Mouse (Mus musculus): ENCODE results near the gene Lcn2. TPM values are rescaled to one million over a fixed set of nuclear protein-coding genes. Genes with fewer than 3 reads are reported as not detected.

Lcn2 gene
- polyA plus RNA-seq, 1 experiment from 2014 or later: 0.25 TPM

GRCm38 (mm10) chr2:32354336-32354895, 33.6 kb downstream of the Lcn2 start:
- DNase-seq (ENCODE audit: low spot score): no peak
- no peak overlapping the region for H3K27ac ChIP-seq (ENCODE audit: low read depth, low read length)
- H3K27me3 ChIP-seq (replicated peaks; ENCODE audit: control insufficient read depth, insufficient read depth, low read length): no peaks in the 10 kb centered on the region
- no peaks in the 10 kb centered on the region for H3K36me3 ChIP-seq (ENCODE audit: control insufficient read depth, insufficient read depth, low read length)
- no peak for ATAC-seq
- H3K4me3 ChIP-seq (ENCODE audit: low read depth, low read length): no peak overlapping the region
- no peaks in the 10 kb centered on the region for H3K9me3 ChIP-seq (replicated peaks; ENCODE audit: control insufficient read depth, low read length)
- H3K4me2 ChIP-seq (ENCODE audit: low read length): no peak overlapping the region
- 90% methylated on average over 3 of the region's 3 CpGs for WGBS
- peaks cover 10% of the 10 kb centered on the region; the same call in 1 of the 2 replicates for H3K4me1 ChIP-seq (ENCODE audit: control insufficient read depth, insufficient read depth, low read length)
- H3K9ac ChIP-seq (ENCODE audit: low read length): no peak overlapping the region

GRCm38 (mm10) chr2:32353836-32354235, 34.2 kb downstream of the Lcn2 start:
- 70% methylated on average over 6 of the region's 6 CpGs for WGBS
- no peaks in the 10 kb centered on the region for H3K36me3 ChIP-seq (ENCODE audit: control insufficient read depth, insufficient read depth, low read length)
- no peak overlapping the region for H3K4me3 ChIP-seq (ENCODE audit: low read depth, low read length)
- no peak overlapping the region; the same call in 1 of the 2 replicates for H3K4me2 ChIP-seq (ENCODE audit: low read length)
- H3K9ac ChIP-seq (ENCODE audit: low read length): no peak overlapping the region
- H3K27ac ChIP-seq (ENCODE audit: low read depth, low read length): no peak overlapping the region
- H3K4me1 ChIP-seq (ENCODE audit: control insufficient read depth, insufficient read depth, low read length): peaks cover 10% of the 10 kb centered on the region; the same call in 1 of the 2 replicates
- DNase-seq (ENCODE audit: low spot score): no peak
- no peak for ATAC-seq
- no peaks in the 10 kb centered on the region for H3K9me3 ChIP-seq (replicated peaks; ENCODE audit: control insufficient read depth, low read length)
- H3K27me3 ChIP-seq (replicated peaks; ENCODE audit: control insufficient read depth, insufficient read depth, low read length): no peaks in the 10 kb centered on the region

- ATAC-seq (peak; percentile 74), DNase-seq (ENCODE audit: low spot score) (peak; percentile 93)
- Histone ChIP-seq H3K4me2 (ENCODE audit: low read length) (peak within 1 kb of the TSS; percentile 90), H3K36me3 (ENCODE audit: control insufficient read depth, insufficient read depth, low read length) (no peaks in the 10 kb centered on the region), H3K27ac (ENCODE audit: low read depth, low read length) (peak within 1 kb of the TSS; percentile 79), H3K27me3 (replicated peaks; ENCODE audit: control insufficient read depth, insufficient read depth, low read length) (no peaks in the 10 kb centered on the region), H3K9me3 (replicated peaks; ENCODE audit: control insufficient read depth, low read length) (no peaks in the 10 kb centered on the region), H3K4me1 (ENCODE audit: control insufficient read depth, insufficient read depth, low read length) (peaks cover 10% of the 10 kb centered on the region; the same call in 1 of the 2 replicates), H3K4me3 (ENCODE audit: low read depth, low read length) (peak within 1 kb of the TSS; percentile 60), H3K9ac (ENCODE audit: low read length) (peak within 1 kb of the TSS; percentile 82)
- WGBS: under 1% methylated on average over 61 of the region's 63 CpGs
Observed at GRCm38 (mm10) chr2:32353007-32353542, 35.0 kb downstream of the Lcn2 start, which contains the start of gene Dnm1. TSS of gene Dnm1 (minus strand) at chr2:32353338.

GRCm38 (mm10) chr2:32352151-32353006, 35.7 kb downstream of the Lcn2 start, which contains the start of gene Ciz1:
TSS of gene Ciz1 (plus strand) at chr2:32352327.
- H3K4me3 ChIP-seq (ENCODE audit: low read depth, low read length): peak within 1 kb of the TSS; percentile 60
- no peaks in the 10 kb centered on the region for H3K36me3 ChIP-seq (ENCODE audit: control insufficient read depth, insufficient read depth, low read length)
- peak within 1 kb of the TSS; percentile 82 for H3K9ac ChIP-seq (ENCODE audit: low read length)
- DNase-seq (ENCODE audit: low spot score): peak; percentile 81
- ATAC-seq: peak; percentile 65
- under 1% methylated on average over 35 of the region's 52 CpGs for WGBS
- peaks cover 10% of the 10 kb centered on the region; the same call in 1 of the 2 replicates for H3K4me1 ChIP-seq (ENCODE audit: control insufficient read depth, insufficient read depth, low read length)
- no peaks in the 10 kb centered on the region for H3K9me3 ChIP-seq (replicated peaks; ENCODE audit: control insufficient read depth, low read length)
- peak within 1 kb of the TSS; percentile 90 for H3K4me2 ChIP-seq (ENCODE audit: low read length)
- H3K27ac ChIP-seq (ENCODE audit: low read depth, low read length): peak within 1 kb of the TSS; percentile 79
- H3K27me3 ChIP-seq (replicated peaks; ENCODE audit: control insufficient read depth, insufficient read depth, low read length): no peaks in the 10 kb centered on the region

- no peaks in the 10 kb centered on the region for H3K36me3 ChIP-seq (ENCODE audit: control insufficient read depth, insufficient read depth, low read length)
- DNase-seq (ENCODE audit: low spot score) (no peak), ATAC-seq (no peak)
- peak overlapping the region; percentile 82 for H3K9ac ChIP-seq (ENCODE audit: low read length)
- WGBS: 47% methylated on average over 9 of the region's 9 CpGs
- H3K4me1 ChIP-seq (ENCODE audit: control insufficient read depth, insufficient read depth, low read length): peaks cover 10% of the 10 kb centered on the region; the same call in 1 of the 2 replicates
- H3K9me3 ChIP-seq (replicated peaks; ENCODE audit: control insufficient read depth, low read length): no peaks in the 10 kb centered on the region
- H3K4me3 ChIP-seq (ENCODE audit: low read depth, low read length): peak overlapping the region; percentile 60
- peak overlapping the region; percentile 79; the same call in 1 of the 2 replicates for H3K27ac ChIP-seq (ENCODE audit: low read depth, low read length)
- peak overlapping the region; percentile 90 for H3K4me2 ChIP-seq (ENCODE audit: low read length)
- H3K27me3 ChIP-seq (replicated peaks; ENCODE audit: control insufficient read depth, insufficient read depth, low read length): no peaks in the 10 kb centered on the region
Observed at GRCm38 (mm10) chr2:32351471-32351961, 36.5 kb downstream of the Lcn2 start.

GRCm38 (mm10) chr2:32350471-32351051, 37.5 kb downstream of the Lcn2 start:
- WGBS: 53% methylated on average over 13 of the region's 13 CpGs
- H3K27me3 ChIP-seq (replicated peaks; ENCODE audit: control insufficient read depth, insufficient read depth, low read length): no peaks in the 10 kb centered on the region
- H3K4me1 ChIP-seq (ENCODE audit: control insufficient read depth, insufficient read depth, low read length): peaks cover 10% of the 10 kb centered on the region; the same call in 1 of the 2 replicates
- no peak for DNase-seq (ENCODE audit: low spot score)
- H3K9me3 ChIP-seq (replicated peaks; ENCODE audit: control insufficient read depth, low read length): no peaks in the 10 kb centered on the region
- no peak overlapping the region for H3K4me2 ChIP-seq (ENCODE audit: low read length)
- H3K9ac ChIP-seq (ENCODE audit: low read length): no peak overlapping the region; the same call in 1 of the 2 replicates
- no peak for ATAC-seq
- no peak overlapping the region for H3K4me3 ChIP-seq (ENCODE audit: low read depth, low read length)
- no peak overlapping the region for H3K27ac ChIP-seq (ENCODE audit: low read depth, low read length)
- no peaks in the 10 kb centered on the region for H3K36me3 ChIP-seq (ENCODE audit: control insufficient read depth, insufficient read depth, low read length)

GRCm38 (mm10) chr2:32349625-32350255, 38.3 kb downstream of the Lcn2 start:
- ATAC-seq (no peak), DNase-seq (ENCODE audit: low spot score) (no peak)
- Histone ChIP-seq H3K4me2 (ENCODE audit: low read length) (no peak overlapping the region), H3K4me1 (ENCODE audit: control insufficient read depth, insufficient read depth, low read length) (peaks cover 10% of the 10 kb centered on the region; the same call in 1 of the 2 replicates), H3K27me3 (replicated peaks; ENCODE audit: control insufficient read depth, insufficient read depth, low read length) (no peaks in the 10 kb centered on the region), H3K9ac (ENCODE audit: low read length) (no peak overlapping the region), H3K36me3 (ENCODE audit: control insufficient read depth, insufficient read depth, low read length) (no peaks in the 10 kb centered on the region), H3K27ac (ENCODE audit: low read depth, low read length) (no peak overlapping the region), H3K4me3 (ENCODE audit: low read depth, low read length) (no peak overlapping the region), H3K9me3 (replicated peaks; ENCODE audit: control insufficient read depth, low read length) (no peaks in the 10 kb centered on the region)
- WGBS: 69% methylated on average over 8 of the region's 8 CpGs

GRCm38 (mm10) chr2:32348311-32348710, 39.7 kb downstream of the Lcn2 start:
- H3K4me2 ChIP-seq (ENCODE audit: low read length): no peak overlapping the region
- DNase-seq (ENCODE audit: low spot score): no peak
- ATAC-seq: no peak
- no peaks in the 10 kb centered on the region for H3K27me3 ChIP-seq (replicated peaks; ENCODE audit: control insufficient read depth, insufficient read depth, low read length)
- no peak overlapping the region for H3K9ac ChIP-seq (ENCODE audit: low read length)
- H3K4me1 ChIP-seq (ENCODE audit: control insufficient read depth, insufficient read depth, low read length): peaks cover 9% of the 10 kb centered on the region; the same call in 1 of the 2 replicates
- no peak overlapping the region for H3K4me3 ChIP-seq (ENCODE audit: low read depth, low read length)
- H3K36me3 ChIP-seq (ENCODE audit: control insufficient read depth, insufficient read depth, low read length): no peaks in the 10 kb centered on the region
- no peaks in the 10 kb centered on the region for H3K9me3 ChIP-seq (replicated peaks; ENCODE audit: control insufficient read depth, low read length)
- H3K27ac ChIP-seq (ENCODE audit: low read depth, low read length): no peak overlapping the region
- 88% methylated on average over 11 of the region's 11 CpGs for WGBS
